Mouse (Mus musculus) embryonic fibroblast, embryonic 13.5 days (primary cell): Measurements from ENCODE around the gene Cckbr.

Experiments used
- CTCF ChIP-seq: IDR thresholded peaks from 2 replicates; pipeline ENCODE4 v1.5.1; 2011; ENCODE audit warnings: mild to moderate bottlenecking, control low read depth, low read length, moderate library complexity, borderline replicate concordance; ENCODE audit not compliant: insufficient read depth
- POLR2A ChIP-seq: IDR thresholded peaks from 2 replicates; pipeline ENCODE4 v1.6.1; 2011; ENCODE audit warnings: low read depth, mild to moderate bottlenecking, control low read depth, low read length, moderate library complexity

DNA sequence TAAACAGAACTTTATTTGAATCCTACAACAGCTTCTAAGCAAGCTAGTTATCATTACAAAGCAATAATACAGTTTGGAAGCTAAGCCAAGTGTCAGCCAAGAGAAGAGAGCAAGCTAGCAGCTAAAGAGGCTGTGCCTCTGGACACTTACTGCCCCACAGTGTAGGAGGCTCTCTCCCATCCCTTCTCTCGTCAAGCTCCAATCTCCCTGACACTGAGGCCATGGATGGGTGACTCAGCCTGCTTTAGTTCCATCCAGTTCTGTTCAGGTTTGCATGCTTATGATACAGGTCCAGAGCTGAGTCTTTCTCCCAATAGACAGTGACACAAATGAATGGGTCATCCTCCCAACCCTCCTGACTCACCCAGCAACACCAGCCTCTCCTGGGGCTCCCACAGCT, 6.5 kb downstream of the Cckbr start:
- no peak for TF ChIP-seq CTCF
- no peak for TF ChIP-seq POLR2A
